Mouse (Mus musculus): ENCODE results near the gene Prmt1. TPM values are rescaled to one million over a fixed set of nuclear protein-coding genes. Genes with fewer than 3 reads are reported as not detected.

The Prmt1 gene
- total and polyA plus RNA-seq, 3 experiments, result 122 to 234 (median 166) TPM

DNA sequence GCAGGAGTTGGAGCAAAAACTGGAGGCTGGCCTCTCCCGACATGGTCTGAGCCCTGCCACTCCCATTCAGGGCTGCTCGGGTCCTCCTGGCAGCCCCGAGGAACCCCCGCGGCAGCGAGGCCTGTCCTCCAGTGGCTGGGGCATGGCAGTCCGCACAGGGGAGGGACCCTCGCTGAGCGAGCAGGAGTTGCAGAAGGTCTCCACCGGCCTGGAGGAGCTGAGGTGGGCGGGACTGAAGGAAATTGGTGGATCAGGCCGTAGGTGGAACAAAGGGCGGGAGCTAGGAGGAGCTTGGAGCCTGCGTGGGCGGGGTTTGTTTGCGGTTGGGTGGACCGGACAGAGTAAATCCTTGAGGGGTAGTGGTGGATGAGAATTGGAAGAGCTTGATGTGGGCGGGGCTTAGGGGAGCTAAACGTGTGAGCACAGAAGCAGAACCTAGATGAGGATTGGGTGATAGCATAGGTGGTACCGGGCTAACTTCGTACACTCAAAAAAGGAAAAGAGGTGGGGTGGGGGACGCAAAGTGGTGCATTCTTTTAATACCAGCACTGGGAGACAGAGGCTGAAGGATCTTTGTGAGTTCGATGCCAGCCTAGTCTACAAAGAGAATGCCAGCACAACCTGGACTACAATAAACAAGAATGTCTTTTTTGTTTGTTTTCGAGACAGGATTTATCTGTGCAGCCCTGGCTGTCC lies 33.6 kb downstream of the Prmt1 start:
- DNase-seq, result peak; percentile 97

DNA sequence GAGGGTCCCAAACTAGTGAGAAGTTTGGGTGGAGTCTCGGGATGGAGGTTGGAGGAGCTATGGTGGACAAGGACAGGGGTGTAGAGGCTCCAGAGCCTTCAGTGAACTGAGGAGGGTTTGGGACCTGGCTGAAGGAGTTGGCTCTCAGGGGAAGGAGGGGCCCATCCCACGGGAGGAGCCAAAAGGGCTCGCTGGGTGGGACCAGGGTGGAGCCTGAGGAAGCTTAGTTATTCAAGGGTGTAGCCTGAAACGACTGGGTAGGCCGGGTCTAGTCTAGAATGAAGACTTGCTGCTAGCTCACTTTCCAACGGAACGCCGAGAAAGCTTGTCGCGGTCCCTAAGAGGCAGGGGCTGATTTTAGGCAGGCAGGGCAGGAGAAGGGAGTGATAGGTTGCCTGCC lies 34.4 kb downstream of the Prmt1 start:
- DNase-seq, result peak; percentile 92

DNA sequence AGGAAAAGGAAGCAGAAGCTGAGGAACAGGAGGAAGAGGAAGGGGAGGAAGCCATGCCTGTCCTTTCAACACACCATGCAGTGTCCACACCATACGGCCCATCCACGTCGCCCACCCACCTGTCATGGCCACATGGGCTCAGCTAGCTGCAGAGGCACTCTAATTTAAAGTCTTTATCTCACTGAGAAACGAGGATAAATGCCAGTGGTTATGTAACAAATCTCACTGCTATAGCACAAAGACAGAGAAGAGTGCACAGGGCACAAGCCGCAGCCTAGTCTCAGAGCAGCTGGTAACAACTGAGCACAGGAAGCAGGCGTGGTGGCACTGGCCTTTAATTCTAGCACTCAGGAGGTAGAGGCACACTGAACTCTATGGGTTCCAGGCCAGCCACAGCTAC lies 36.4 kb downstream of the Prmt1 start:
- DNase-seq, result no peak

DNA sequence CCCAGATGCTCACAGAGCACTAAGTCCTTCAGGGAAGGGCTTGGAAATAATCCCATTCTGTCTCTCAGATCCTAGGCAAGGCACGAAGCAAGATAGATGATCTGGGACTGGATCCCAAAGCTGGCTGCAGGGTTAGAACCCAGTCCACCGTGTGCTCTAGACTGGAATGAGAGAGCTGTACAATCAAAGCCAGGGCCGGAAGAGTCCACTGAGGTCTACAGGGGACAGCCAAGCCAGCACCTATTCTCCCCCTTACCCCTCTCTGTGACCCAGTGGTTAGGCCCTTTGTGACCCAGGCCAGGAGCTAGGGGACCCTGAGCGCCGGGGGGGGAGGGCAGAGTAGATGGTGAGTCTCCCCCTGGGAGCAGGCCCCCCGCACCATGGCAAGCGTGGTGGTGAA lies 43.5 kb downstream of the Prmt1 start, which contains the start of gene Tsks:
Gene Tsks, plus strand, starts transcription at position 301 of the 400 bp plus-strand sequence.
- DNase-seq, result no peak

DNA sequence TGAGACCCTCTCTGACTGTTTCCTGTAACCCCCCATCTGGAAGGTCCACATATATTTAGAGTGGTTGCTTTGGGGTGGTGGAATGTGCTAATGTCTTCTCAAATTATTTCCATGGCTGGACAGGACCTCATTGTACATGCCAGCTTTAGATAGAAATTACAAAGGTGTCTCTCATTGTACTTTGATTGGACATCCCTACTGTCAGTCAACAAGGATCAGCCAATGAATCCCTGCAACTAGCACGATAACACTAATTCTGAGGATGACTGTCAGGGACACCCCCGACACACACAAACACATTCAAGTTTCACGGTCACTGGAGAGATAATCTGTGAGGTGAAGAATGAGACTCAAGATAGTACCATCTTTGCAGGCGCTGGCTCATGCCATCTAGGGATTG lies 47.7 kb downstream of the Prmt1 start:
- DNase-seq, result no peak

DNA sequence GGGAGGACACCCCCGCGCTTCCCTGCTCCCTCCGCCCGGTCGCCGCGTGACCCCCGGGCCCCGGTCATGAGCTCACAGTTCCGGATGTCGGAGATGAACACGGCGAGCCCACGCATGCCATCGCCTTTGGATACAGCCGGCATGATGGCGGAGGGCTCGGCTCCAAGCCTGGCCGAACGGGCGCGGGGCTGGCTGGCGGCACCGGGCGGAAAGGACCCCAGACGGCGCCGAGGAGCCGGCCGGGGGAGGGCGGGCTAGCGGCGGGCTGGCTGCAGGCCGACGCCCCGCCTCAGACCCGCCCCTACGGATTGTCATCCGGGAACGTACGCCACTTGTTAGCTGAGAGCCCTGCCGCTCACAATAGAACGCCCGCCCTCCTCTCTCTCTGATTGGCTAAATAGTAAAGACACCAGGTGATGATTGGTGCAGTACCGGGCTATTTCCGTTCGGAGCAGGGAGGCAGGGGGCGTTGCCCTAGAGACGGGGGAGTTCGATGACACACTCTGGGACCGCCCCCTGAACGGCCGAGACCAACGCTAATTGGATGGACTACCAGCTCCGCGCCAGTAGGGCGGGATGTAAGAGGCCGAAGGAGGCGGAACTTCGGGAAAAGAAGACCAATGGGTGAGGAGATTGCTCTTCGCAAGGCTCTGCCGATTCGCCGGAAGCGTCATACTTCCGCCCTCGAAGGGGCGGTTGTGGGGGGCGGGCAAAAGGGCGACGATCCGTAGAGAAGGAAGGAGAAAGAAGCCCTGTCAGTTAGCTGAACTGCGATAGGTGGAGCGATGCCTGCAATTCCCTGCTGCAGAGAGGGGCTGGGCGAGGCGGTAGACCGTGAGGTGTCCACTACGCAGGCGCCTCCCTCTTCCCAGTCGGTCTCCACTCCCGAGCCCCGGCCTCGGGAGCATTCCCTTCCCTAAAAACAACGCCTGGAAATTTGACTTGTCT lies 56.9 kb downstream of the Prmt1 start, which contains the start of gene Ap2a1:
Gene Ap2a1, minus strand, starts transcription at position 293 of the 948 bp plus-strand sequence.
- peak; percentile 100 for DNase-seq

DNA sequence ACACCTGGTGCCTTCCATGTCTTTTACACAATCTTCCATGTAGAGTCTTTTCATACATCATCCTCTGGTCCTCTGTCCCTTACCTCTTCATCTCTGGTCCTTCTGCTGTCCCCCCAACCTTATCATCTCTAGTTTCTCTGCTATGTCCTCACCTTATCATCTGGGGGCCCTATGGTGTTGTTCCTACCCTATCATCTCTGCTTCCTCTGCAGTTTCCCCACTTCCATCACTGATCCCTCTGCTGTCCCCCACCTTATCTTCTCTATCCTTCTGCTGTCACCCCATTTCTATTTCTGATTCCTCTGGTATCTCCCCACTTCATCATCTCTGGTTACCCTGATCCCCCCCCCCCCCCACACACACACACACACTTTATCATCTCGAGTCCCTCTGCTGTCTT lies 57.8 kb downstream of the Prmt1 start:
- DNase-seq, result no peak

Small RNA genes within 50 kb of the gene (microRNA-seq; reads per million reads assigned to microRNA genes)
- gene Mir7054, result 0.66 to 1.7 reads per million in 2 experiments

Other genes with a start within 250 kb of the Prmt1 start
Only the 30 nearest of the 35 such genes appear.
- 10 to 100 TPM; 33.2 to 54.7 TPM for gene Nup62, start 170.5 kb downstream of the Prmt1 start, total RNA-seq (2021)
- gene Nup62, start 170.5 kb downstream of the Prmt1 start, polyA plus RNA-seq (2012; rRNA removed), result 83.6 and 92.2 TPM in 2 replicates
- 1 to 10 TPM; 1.6 to 1.8 TPM for gene Il4i1, start 170.2 kb downstream of the Prmt1 start, total RNA-seq (2021)
- 2.6 and 3.0 TPM in 2 replicates for gene Il4i1, start 170.2 kb downstream of the Prmt1 start, polyA plus RNA-seq (2012; rRNA removed)
- gene Atf5, start 169.9 kb downstream of the Prmt1 start, total RNA-seq (2021), result 100 to 1,000 TPM; 136 to 166 TPM
- gene Atf5, start 169.9 kb downstream of the Prmt1 start, polyA plus RNA-seq (2012; rRNA removed), result 494 and 666 TPM in 2 replicates
- gene Akt1s1, start 137.6 kb downstream of the Prmt1 start, total RNA-seq (2021), result 100 to 1,000 TPM; 117 TPM
- 650 and 890 TPM in 2 replicates for gene Akt1s1, start 137.6 kb downstream of the Prmt1 start, polyA plus RNA-seq (2012; rRNA removed)
- gene Tbc1d17, start 137.5 kb downstream of the Prmt1 start, total RNA-seq (2021), result 10 to 100 TPM; 51.0 to 72.6 TPM
- 180 and 223 TPM in 2 replicates for gene Tbc1d17, start 137.5 kb downstream of the Prmt1 start, polyA plus RNA-seq (2012; rRNA removed)
- gene Pnkp, start 129.4 kb downstream of the Prmt1 start, total RNA-seq (2021), result 10 to 100 TPM; 36.3 to 42.8 TPM
- gene Pnkp, start 129.4 kb downstream of the Prmt1 start, polyA plus RNA-seq (2012; rRNA removed), result 79.5 and 90.0 TPM in 2 replicates
- 100 to 1,000 TPM; 227 TPM for gene Ptov1, start 116.8 kb downstream of the Prmt1 start, total RNA-seq (2021)
- gene Ptov1, start 116.8 kb downstream of the Prmt1 start, polyA plus RNA-seq (2012; rRNA removed), result 492 and 493 TPM in 2 replicates
- gene Med25, start 93.9 kb downstream of the Prmt1 start, total RNA-seq (2021), result 100 to 1,000 TPM in 1 of 2 experiments, 10 to 100 TPM in 1; 80.8 to 105 TPM
- 635 and 723 TPM in 2 replicates for gene Med25, start 93.9 kb downstream of the Prmt1 start, polyA plus RNA-seq (2012; rRNA removed)
- 10 to 100 TPM; 24.2 to 28.0 TPM for gene Fuz, start 90.5 kb downstream of the Prmt1 start, total RNA-seq (2021)
- 203 and 213 TPM in 2 replicates for gene Fuz, start 90.5 kb downstream of the Prmt1 start, polyA plus RNA-seq (2012; rRNA removed)
- 100 to 1,000 TPM in 1 of 2 experiments, 10 to 100 TPM in 1; 86.3 to 105 TPM for gene Ap2a1, start 57.1 kb downstream of the Prmt1 start, total RNA-seq (2021)
- gene Ap2a1, start 57.1 kb downstream of the Prmt1 start, polyA plus RNA-seq (2012; rRNA removed), result 119 and 121 TPM in 2 replicates
- not detected for gene Tsks, start 43.4 kb downstream of the Prmt1 start, total RNA-seq (2021)
- 0.13 and 0.31 TPM in 2 replicates for gene Tsks, start 43.4 kb downstream of the Prmt1 start, polyA plus RNA-seq (2012; rRNA removed)
- 10 to 100 TPM in 1 of 2 experiments, 1 to 10 TPM in 1; 7.3 to 13.5 TPM for gene Cpt1c, start 11.7 kb downstream of the Prmt1 start, total RNA-seq (2021)
- gene Cpt1c, start 11.7 kb downstream of the Prmt1 start, polyA plus RNA-seq (2012; rRNA removed), result 29.6 and 37.5 TPM in 2 replicates
- 100 to 1,000 TPM; 105 to 130 TPM for gene Irf3, start 11.1 kb upstream of the Prmt1 start, total RNA-seq (2021)
- gene Irf3, start 11.1 kb upstream of the Prmt1 start, polyA plus RNA-seq (2012; rRNA removed), result 93.3 and 98.1 TPM in 2 replicates
- 10 to 100 TPM; 20.1 to 20.3 TPM for gene Bcl2l12, start 12.1 kb upstream of the Prmt1 start, total RNA-seq (2021)
- 40.4 and 50.3 TPM in 2 replicates for gene Bcl2l12, start 12.1 kb upstream of the Prmt1 start, polyA plus RNA-seq (2012; rRNA removed)
- gene Scaf1, start 29.8 kb upstream of the Prmt1 start, total RNA-seq (2021), result 10 to 100 TPM; 72.0 to 83.7 TPM
- gene Scaf1, start 29.8 kb upstream of the Prmt1 start, polyA plus RNA-seq (2012; rRNA removed), result 117 and 121 TPM in 2 replicates
- gene Rras, start 31.4 kb upstream of the Prmt1 start, total RNA-seq (2021), result 100 to 1,000 TPM in 1 of 2 experiments, 10 to 100 TPM in 1; 93.7 to 118 TPM
- 161 and 176 TPM in 2 replicates for gene Rras, start 31.4 kb upstream of the Prmt1 start, polyA plus RNA-seq (2012; rRNA removed)
- 10 to 100 TPM; 40.2 to 49.7 TPM for gene Prr12, start 66.3 kb upstream of the Prmt1 start, total RNA-seq (2021)
- gene Prr12, start 66.3 kb upstream of the Prmt1 start, polyA plus RNA-seq (2012; rRNA removed), result 17.7 and 21.3 TPM in 2 replicates
- 10 to 100 TPM; 40.2 to 58.1 TPM for gene Nosip, start 75.9 kb upstream of the Prmt1 start, total RNA-seq (2021)
- 89.9 and 97.9 TPM in 2 replicates for gene Nosip, start 75.9 kb upstream of the Prmt1 start, polyA plus RNA-seq (2012; rRNA removed)
- gene Prrg2, start 76.1 kb upstream of the Prmt1 start, total RNA-seq (2021), result 10 to 100 TPM; 20.9 to 21.9 TPM
- gene Prrg2, start 76.1 kb upstream of the Prmt1 start, polyA plus RNA-seq (2012; rRNA removed), result 70.3 and 85.2 TPM in 2 replicates
- 10 to 100 TPM; 26.5 to 50.3 TPM for gene Rcn3, start 105.7 kb upstream of the Prmt1 start, total RNA-seq (2021)
- gene Rcn3, start 105.7 kb upstream of the Prmt1 start, polyA plus RNA-seq (2012; rRNA removed), result 93.3 and 104 TPM in 2 replicates
- 100 to 1,000 TPM in 1 of 2 experiments, 10 to 100 TPM in 1; 84.8 to 154 TPM for gene Fcgrt, start 117.3 kb upstream of the Prmt1 start, total RNA-seq (2021)
- gene Fcgrt, start 117.3 kb upstream of the Prmt1 start, polyA plus RNA-seq (2012; rRNA removed), result 186 and 187 TPM in 2 replicates
- gene Rps11, start 137.9 kb upstream of the Prmt1 start, total RNA-seq (2021), result 1,000 to 10,000 TPM; 1,290 to 1,478 TPM
- 60.0 and 80.0 TPM in 2 replicates for gene Rps11, start 137.9 kb upstream of the Prmt1 start, polyA plus RNA-seq (2012; rRNA removed)
- 1,000 to 10,000 TPM; 1,285 to 1,750 TPM for gene Rpl13a, start 142.2 kb upstream of the Prmt1 start, total RNA-seq (2021)
- 476 and 515 TPM in 2 replicates for gene Rpl13a, start 142.2 kb upstream of the Prmt1 start, polyA plus RNA-seq (2012; rRNA removed)
- not detected for gene Gm45713, start 149.7 kb upstream of the Prmt1 start, total RNA-seq (2021)
- 6.3 and 7.4 TPM in 2 replicates for gene Gm45713, start 149.7 kb upstream of the Prmt1 start, polyA plus RNA-seq (2012; rRNA removed)
- 10 to 100 TPM; 20.5 to 25.3 TPM for gene Flt3l, start 149.9 kb upstream of the Prmt1 start, total RNA-seq (2021)
- gene Flt3l, start 149.9 kb upstream of the Prmt1 start, polyA plus RNA-seq (2012; rRNA removed), result 122 TPM in 2 replicates
- gene Pih1d1, start 167.7 kb upstream of the Prmt1 start, total RNA-seq (2021), result 10 to 100 TPM; 52.2 to 69.2 TPM
- 46.1 and 50.8 TPM in 2 replicates for gene Pih1d1, start 167.7 kb upstream of the Prmt1 start, polyA plus RNA-seq (2012; rRNA removed)
- 10 to 100 TPM; 81.3 to 92.6 TPM for gene Aldh16a1, start 168.0 kb upstream of the Prmt1 start, total RNA-seq (2021)
- 84.4 and 86.6 TPM in 2 replicates for gene Aldh16a1, start 168.0 kb upstream of the Prmt1 start, polyA plus RNA-seq (2012; rRNA removed)
- gene Slc17a7, start 177.4 kb upstream of the Prmt1 start, total RNA-seq (2021), result under 1 TPM; 0.14 to 0.35 TPM
- 0.10 and 0.11 TPM in 2 replicates for gene Slc17a7, start 177.4 kb upstream of the Prmt1 start, polyA plus RNA-seq (2012; rRNA removed)
- not detected for gene Gfy, start 193.0 kb upstream of the Prmt1 start, total RNA-seq (2021)
- not detected in 2 replicates for gene Gfy, start 193.0 kb upstream of the Prmt1 start, polyA plus RNA-seq (2012; rRNA removed)
- gene Pth2, start 194.4 kb upstream of the Prmt1 start, total RNA-seq (2021), result not detected
- not detected in 2 replicates for gene Pth2, start 194.4 kb upstream of the Prmt1 start, polyA plus RNA-seq (2012; rRNA removed)